Mouse (Mus musculus): ENCODE data around the gene Pbld1. TPM values are rescaled to one million over a fixed set of nuclear protein-coding genes. Genes with fewer than 3 reads are reported as not detected.

The Pbld1 gene
- total RNA-seq, 2 experiments from 2014 or later = 1.5 to 2.9 TPM

Other genes with a start within 250 kb of the Pbld1 start
- 1 to 10 TPM; 1.4 to 1.7 TPM for gene Tet1, start 151.2 kb upstream of the Pbld1 start, total RNA-seq (2021)
- 10 to 100 TPM; 29.6 to 42.8 TPM for gene Slc25a16, start 139.5 kb upstream of the Pbld1 start, total RNA-seq (2021)
- 1 to 10 TPM in 1 of 2 experiments, under 1 TPM in 1; 0.70 to 1.0 TPM for gene Dna2, start 113.1 kb upstream of the Pbld1 start, total RNA-seq (2021)
- 10 to 100 TPM in 1 of 2 experiments, 1 to 10 TPM in 1; 9.5 to 10.0 TPM for gene Rufy2, start 79.9 kb upstream of the Pbld1 start, total RNA-seq (2021)
- 10 to 100 TPM; 51.1 to 53.6 TPM for gene Hnrnph3, start 35.9 kb upstream of the Pbld1 start, total RNA-seq (2021)
- 1 to 10 TPM; 4.2 to 4.9 TPM for gene Pbld2, start 35.8 kb upstream of the Pbld1 start, total RNA-seq (2021)
- gene Atoh7, start 39.5 kb downstream of the Pbld1 start, total RNA-seq (2021) = not detected
- gene Mypn, start 143.8 kb downstream of the Pbld1 start, total RNA-seq (2021) = under 1 TPM; 0.64 to 0.76 TPM
- gene Herc4, start 183.6 kb downstream of the Pbld1 start, total RNA-seq (2021) = 100 to 1,000 TPM; 132 to 179 TPM